In genomic region chr14:59200711-59201603, GRCm38 (mm10) we compare ENCODE assay signal across 8 mouse cellular contexts. TPM values are rescaled to one million over a fixed set of nuclear protein-coding genes. Genes with fewer than 3 reads are reported as not detected.
A peak's percentile ranks its signal among the peaks of the same experiment; 100 is the strongest.
DNase-seq lines count a peak whose midpoint lies in the region; ATAC-seq lines count a peak whose summit lies in the region.

Rcbtb1 (plus strand) TSS chr14:59201209.

- H3K27ac ChIP-seq in hindbrain, embryonic 11.5 days (ENCODE audit: low read depth, low read length): peak within 1 kb of the TSS; percentile 97

- H3K9me3 ChIP-seq in hindbrain, embryonic 11.5 days (ENCODE audit: control insufficient read depth, low read length): no peaks in the 10 kb centered on the region

- ATAC-seq in hindbrain, embryonic 11.5 days (ENCODE audit: low FRiP score): peak; percentile 96

- no peaks in the 10 kb centered on the region for H3K36me3 ChIP-seq in hindbrain, embryonic 11.5 days (ENCODE audit: control insufficient read depth, insufficient read depth, low read length)

- WGBS in hindbrain, embryonic 11.5 days: under 1% methylated on average over 66 of the region's 96 CpGs

- peak within 1 kb of the TSS; percentile 80 for H3K4me2 ChIP-seq in hindbrain, embryonic 11.5 days (replicated peaks; ENCODE audit: low read depth, low read length)

- peaks cover 5% of the 10 kb centered on the region for H3K4me1 ChIP-seq in hindbrain, embryonic 11.5 days (replicated peaks; ENCODE audit: control insufficient read depth, insufficient read depth, low read length)

- peak within 1 kb of the TSS; percentile 88 for H3K4me3 ChIP-seq in hindbrain, embryonic 11.5 days (ENCODE audit: low read depth, low read length)

- H3K9ac ChIP-seq in hindbrain, embryonic 11.5 days (ENCODE audit: low read depth, low read length): peak within 1 kb of the TSS; percentile 98

- DNase-seq in Muller cell, postnatal 12 days (ENCODE audit: inconsistent ontology term): peak; percentile 95
- peak; percentile 95 for DNase-seq in cerebellum, adult 9-11 months
- peak; percentile 77 to 92 for DNase-seq in frontal cortex, adult 2 months (ENCODE audit: extremely low spot score in 1 of 2, low spot score in 1 of 2)
- DNase-seq in hindbrain, embryonic 11.5 days (ENCODE audit: low spot score): peak; percentile 96
- DNase-seq in layer of hippocampus, postnatal 10 days (ENCODE audit: low spot score in 2 of 2): peak; percentile 88 to 94
- DNase-seq in lung, postnatal 10 days: peak; percentile 94
- peak; percentile 95 for DNase-seq in ovary, postnatal 36 days (ENCODE audit: low spot score)
- DNase-seq in thymus, postnatal 25 days: peak; percentile 95

- H3K27me3 ChIP-seq in hindbrain, embryonic 11.5 days (ENCODE audit: control insufficient read depth, insufficient read depth, low read length): no peaks in the 10 kb centered on the region

RNA-seq across cellular contexts. Expression of gene Rcbtb1, which starts in this region (rescaled TPM):
- polyA plus RNA-seq in frontal cortex, adult 2 months (2012; rRNA removed): 34.0 and 34.7 TPM in 2 replicates
- polyA plus RNA-seq in hindbrain, embryonic 11.5 days (2014; fragmentation: Nextera tagmentation; extraction: Ambion mirVana): 103 and 107 TPM in 2 replicates
- 10 to 100 TPM; 30.7 to 32.3 TPM for total RNA-seq in layer of hippocampus, postnatal 10 days (2021)

Comparison
In these comparisons a context has a peak if more than half of its experiments do, and no peak if none do; other contexts are left out.
1. Peak in every context shown above with its lines: DNase-seq, ATAC-seq, H3K4me3 ChIP-seq and H3K27ac ChIP-seq.